Mouse (Mus musculus) T-cell, adult 2 months (primary cell): ENCODE measurements at regions not wholly inside any gene's neighbourhood (a gene's known extent, or its start where the extent isn't known, plus 50 kb on each side); places are given as distances from the start of the nearest gene placed in this dataset.

Experiments used
- DNase-seq: peaks from one replicate; pipeline ENCODE4 v3.0.0; 2022; ENCODE audit warnings: low spot score

- DNase-seq: no peak
Measured at GRCm38 (mm10) chr16:76591956-76592768, 218.5 kb upstream of the Nrip1 start.

GRCm38 (mm10) chr16:76589791-76590190 is 216.2 kb upstream of the Nrip1 start:
- DNase-seq: no peak

GRCm38 (mm10) chr16:76577206-76577605 is 203.6 kb upstream of the Nrip1 start:
- DNase-seq: no peak

- DNase-seq: no peak
Measured at GRCm38 (mm10) chr16:76575281-76575680, 201.7 kb upstream of the Nrip1 start.

DNA sequence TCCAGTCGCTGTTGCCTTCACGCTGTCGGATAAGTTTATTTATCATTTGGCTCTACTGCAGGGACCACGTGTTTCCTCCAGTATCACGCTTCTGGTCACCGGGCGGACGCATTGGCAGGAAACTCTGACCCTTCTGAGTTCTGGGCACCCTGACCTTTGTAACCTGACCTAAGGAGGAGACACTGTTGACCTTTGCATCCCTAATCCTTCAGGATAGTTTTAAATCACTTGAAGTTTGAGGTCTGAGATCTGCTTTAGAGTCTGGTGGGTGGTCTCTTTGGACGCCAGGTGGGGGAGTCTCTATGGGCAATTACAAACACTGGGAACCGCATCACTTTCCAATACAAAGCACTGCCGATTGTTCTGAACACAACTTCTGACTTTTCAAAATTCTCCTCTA is 192.6 kb upstream of the Nrip1 start:
- DNase-seq: no peak

DNA sequence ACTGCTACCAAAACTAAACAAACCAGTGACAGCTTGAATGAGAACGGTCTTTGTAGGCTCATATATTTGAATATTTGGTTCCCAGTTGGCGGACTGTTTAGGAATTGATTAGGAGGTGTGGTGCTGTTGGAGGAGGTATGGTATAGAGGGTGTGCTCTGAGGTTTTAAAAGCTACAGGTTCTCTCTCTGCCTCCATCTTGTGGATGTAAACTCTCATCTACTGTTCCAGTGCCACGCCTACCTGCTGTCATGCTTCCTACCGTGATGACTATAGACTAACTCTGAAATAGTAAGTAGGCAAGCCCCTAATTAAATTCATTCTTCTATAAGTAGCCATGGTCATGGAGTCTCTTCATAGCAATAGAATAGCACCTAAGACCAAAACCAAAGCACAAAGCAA is 181.2 kb upstream of the Nrip1 start:
- no peak for DNase-seq

DNA sequence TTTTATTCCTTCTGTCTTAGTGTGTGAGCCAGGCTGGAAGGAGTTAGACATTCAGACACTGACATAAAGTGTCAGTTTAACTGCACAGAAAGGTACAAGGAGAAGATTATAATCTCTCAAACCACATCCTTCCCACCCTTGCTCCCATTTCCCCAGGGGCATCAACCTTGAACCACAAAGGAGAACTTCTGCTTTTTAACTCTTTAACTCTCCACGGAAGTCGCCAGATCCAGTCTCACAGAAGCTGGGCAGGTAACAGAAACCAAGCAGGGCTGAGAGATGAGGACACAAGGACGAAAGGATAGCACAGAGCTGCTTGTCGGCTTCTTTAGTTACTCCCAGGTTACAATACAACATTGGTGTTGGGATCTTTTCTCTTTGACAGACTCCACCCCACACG is 176.0 kb upstream of the Nrip1 start:
- peak; percentile 59 for DNase-seq

DNA sequence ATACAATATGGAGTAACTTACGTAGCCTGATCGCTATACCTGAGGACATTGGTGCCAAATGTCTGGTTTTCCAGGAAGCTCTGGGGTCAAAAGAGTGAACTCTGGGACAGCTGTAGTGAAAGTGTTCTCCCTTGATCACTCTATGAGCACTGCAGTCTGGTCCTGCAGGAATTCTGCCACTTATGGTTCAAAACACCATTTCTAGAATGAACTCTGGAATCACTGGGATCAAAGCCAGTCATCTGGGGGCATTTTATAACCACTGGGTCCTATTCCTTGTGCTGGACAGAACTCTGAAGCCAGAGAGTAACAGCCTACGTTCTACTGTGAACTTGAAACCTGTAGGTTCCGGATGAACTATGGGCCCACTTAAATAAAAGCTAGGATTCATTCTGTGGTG is 173.5 kb upstream of the Nrip1 start:
- no peak for DNase-seq

DNA sequence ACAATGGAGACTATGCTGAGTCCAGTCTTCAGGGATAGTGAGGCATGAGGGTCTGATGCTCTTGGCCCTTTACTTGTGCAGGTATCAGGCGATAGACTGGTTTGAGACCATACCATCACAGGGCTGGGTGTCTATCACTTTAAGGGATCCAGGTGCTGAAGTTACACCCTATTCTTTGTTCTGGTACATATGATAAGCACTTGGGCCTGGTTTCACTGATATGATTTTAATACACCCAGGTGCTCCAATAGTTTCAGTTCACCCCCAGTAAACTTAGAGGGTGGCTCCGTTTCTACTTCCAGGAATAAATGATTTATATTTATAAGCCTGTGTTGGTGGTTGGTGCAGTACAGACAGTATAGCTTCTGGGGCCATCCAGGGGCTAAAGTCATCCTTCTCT is 173.0 kb upstream of the Nrip1 start:
- no peak for DNase-seq

DNA sequence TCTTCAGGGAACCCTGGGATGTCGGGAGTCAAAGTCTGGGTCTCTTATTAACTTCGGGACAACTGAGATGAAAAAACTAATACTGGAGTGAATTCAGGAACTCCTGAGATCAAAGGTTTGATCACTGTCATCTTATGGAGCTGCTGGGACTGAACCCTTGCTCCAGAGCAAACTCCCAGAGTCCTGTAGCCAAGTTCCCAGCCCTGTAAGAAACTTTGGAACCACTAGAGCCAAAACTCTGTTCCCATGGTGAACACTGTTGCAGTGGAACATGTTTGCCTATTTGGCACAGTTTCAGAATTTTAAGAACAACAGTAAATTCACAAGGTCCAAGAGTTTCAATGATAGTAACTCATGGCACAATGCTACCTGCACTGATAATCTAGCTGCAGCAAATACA is 172.3 kb upstream of the Nrip1 start:
- no peak for DNase-seq

- no peak for DNase-seq
Measured at GRCm38 (mm10) chr16:76544972-76545371, 171.3 kb upstream of the Nrip1 start.

GRCm38 (mm10) chr16:76540964-76541363 is 167.3 kb upstream of the Nrip1 start:
- DNase-seq: no peak

DNA sequence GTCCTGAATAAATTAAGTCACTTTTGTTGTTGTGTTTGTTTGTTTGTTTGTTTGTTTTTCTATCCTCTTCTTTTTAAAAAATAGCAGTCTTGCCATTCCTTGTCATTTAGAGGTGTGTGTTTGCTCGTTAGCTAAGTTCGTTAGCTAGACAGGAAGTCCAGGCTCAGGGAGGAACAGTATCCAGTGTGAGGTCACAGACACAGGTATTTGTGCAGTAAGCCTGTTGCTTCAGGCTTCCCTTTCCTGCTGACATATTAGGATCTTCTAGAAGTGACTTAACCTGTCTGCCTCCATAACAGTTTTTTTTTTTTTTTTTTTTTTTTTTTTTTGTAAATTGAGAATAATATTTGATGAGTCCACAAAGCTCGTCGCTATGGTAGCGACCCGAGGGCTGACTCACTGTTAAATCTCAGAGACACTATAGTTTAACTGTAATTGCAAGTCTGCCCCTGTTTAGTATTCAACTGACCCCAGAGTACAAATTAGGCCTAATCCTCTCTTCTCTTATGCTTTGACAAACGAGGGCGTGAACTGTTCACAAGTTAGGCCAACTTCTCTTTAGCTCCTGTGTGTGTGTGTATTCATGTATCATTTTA is 166.8 kb upstream of the Nrip1 start:
- DNase-seq: no peak

DNA sequence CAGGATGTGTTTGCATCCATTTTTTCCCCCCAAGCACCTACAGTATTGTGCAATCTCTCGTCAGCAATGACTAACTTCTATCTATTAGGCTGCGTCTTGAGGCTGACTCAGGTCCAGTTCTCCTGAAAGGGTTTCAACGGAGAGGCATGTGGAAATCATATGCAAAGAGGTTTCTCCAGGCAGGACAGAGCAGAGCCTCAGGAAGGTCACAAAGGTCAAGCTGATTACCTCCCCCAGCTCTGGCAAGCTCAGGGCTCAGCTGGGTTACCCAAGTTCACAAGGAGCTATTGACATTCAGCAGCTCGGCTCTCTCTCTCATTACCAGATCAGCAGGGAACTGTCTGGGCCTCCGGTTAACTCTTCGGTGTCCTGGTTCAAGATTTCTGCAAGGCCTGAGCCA is 166.0 kb upstream of the Nrip1 start:
- no peak for DNase-seq

GRCm38 (mm10) chr16:76537871-76538270 is 164.2 kb upstream of the Nrip1 start:
- peak; percentile 18 for DNase-seq

DNA sequence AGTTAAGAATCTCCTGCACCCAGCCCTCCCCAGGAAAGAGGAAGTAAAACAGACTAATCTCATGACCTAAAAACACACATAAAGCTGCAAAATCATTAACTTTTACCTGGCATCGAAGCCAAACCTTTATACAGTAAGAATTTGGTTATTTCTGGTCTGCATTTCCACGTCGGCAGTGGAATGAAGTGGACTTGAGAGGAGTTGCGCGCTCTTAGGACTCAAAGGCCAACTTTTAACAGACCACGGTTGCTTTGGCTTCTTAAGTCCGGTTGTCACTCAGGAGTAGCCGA is 159.2 kb upstream of the Nrip1 start:
- no peak for DNase-seq

GRCm38 (mm10) chr16:76532142-76532927 is 158.7 kb upstream of the Nrip1 start:
- no peak for DNase-seq

- no peak for DNase-seq
Measured at GRCm38 (mm10) chr16:76530886-76531285, 157.3 kb upstream of the Nrip1 start.

- DNase-seq: no peak
Measured at GRCm38 (mm10) chr16:76529613-76530012, 156.0 kb upstream of the Nrip1 start.

DNA sequence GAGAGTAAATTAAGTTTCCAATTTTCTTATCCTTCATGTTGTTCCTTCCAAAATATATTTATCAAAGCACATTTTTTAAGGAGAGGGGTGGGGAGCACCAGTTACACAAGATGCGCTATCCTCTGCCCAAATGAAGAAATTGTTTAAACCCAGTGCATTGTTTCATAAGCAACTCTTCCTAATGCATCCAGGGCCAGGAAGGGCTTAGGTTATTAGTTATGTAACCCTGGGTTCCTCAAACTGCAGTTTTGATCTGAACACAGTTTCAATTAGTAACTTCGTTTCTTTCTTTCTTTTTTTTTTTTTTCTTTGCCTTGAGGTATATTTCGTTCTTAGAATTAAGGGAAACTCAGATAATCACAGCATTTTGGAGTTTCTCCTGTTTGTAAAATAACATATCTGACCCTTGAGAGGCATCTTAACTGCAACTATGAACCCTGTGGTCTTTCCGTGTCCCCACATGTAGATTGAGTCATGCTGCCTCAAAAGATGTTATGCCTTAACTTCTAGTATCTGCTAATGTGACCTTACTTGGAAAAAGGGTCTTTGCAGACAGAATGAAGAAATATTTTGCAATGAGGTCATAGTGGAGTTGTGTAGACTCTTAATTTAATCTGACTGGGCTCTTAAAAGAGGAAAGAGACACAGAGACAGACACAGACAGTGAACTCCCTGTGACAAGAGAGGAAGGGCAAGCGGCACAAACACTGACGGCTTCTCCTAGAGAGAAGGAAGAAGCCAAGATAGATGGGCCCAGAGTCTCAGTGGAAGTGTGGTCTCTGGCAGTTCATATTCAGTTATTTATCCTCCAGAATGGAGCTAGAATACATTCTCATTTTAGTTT is 153.7 kb upstream of the Nrip1 start:
- DNase-seq: no peak

DNA sequence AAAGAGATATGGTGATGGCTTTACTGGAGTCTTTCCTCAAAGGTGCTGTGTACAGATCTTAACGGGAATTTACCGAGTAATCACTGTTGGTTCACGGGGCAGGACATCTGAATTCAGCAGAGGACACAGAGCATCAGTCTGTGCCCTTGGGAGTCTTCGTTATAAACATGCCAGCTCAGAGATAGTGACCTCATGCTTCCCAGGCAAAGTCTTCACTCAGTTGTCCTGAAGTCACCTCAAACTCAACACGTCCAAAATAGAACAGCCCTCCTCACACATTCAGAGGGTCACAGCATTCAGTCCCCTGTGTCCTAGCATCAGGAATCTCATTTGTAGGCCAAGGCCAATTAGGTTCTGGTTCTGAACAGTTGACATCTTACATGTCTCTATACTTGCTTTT is 151.9 kb upstream of the Nrip1 start:
- no peak for DNase-seq

GRCm38 (mm10) chr16:76524921-76525320 is 151.3 kb upstream of the Nrip1 start:
- no peak for DNase-seq
